Mouse (Mus musculus): ENCODE data around the gene N4bp3. TPM values are rescaled to one million over a fixed set of nuclear protein-coding genes. Genes with fewer than 3 reads are reported as not detected.
"Not testable (repeated sequence)": the region's sequence is repeated elsewhere in the genome, so short reads cannot be mapped to it uniquely, and the experiment has no call there.

N4bp3 gene
- polyA plus RNA-seq, 1 experiment: 16.3 TPM

DNA sequence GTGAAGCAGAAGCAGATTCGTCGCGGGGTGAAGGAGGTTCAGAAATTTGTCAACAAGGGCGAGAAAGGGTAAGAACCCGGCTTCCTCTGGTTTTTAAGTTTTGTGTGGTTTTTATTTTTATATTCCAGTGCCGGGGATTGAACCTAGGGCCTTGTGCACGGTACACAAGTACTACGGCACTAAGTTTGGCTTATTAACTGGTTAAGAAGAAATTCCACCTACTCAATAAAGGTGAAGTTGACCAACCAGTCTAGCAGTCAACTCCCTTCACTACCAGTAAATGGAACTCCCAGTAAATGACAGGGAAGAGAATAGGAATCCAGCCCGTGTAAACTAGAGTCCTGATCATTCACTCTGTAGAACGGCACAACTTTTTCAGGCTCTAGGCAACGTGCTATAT, 30.6 kb downstream of the N4bp3 start:
- H3K4me3 ChIP-seq: peak overlapping the region; percentile 62
- TF ChIP-seq CEBPB (IDR thresholded peaks at IDR 0.05; ENCODE audit: insufficient read depth, poor library complexity, severe bottlenecking): no peak
- TF ChIP-seq MYOG (IDR thresholded peaks at IDR 0.05; ENCODE audit: control insufficient read depth in 1 of 3, insufficient read depth in 1 of 3, insufficient read length in 2 of 3, low read depth in 2 of 3): no peak
- TF ChIP-seq MAX (IDR thresholded peaks at IDR 0.05; ENCODE audit: low read depth): no peak
- no peak for TF ChIP-seq REST (IDR thresholded peaks at IDR 0.05; ENCODE audit: insufficient read depth, insufficient read length)
- no peak for TF ChIP-seq TCF12 (IDR thresholded peaks at IDR 0.05; ENCODE audit: insufficient read depth, poor library complexity, severe bottlenecking)
- TF ChIP-seq MYOD1 (IDR thresholded peaks at IDR 0.05; ENCODE audit: control insufficient read depth in 1 of 3, insufficient read length in 2 of 3, low read depth in 2 of 3): no peak
- no peak for TF ChIP-seq TCF3 (IDR thresholded peaks at IDR 0.05; ENCODE audit: insufficient read length, low read depth)
- no peak for TF ChIP-seq USF1 (IDR thresholded peaks at IDR 0.05; ENCODE audit: low read depth)
- no peak for TF ChIP-seq POLR2AphosphoS2 (IDR thresholded peaks at IDR 0.05; ENCODE audit: insufficient read length, low read depth)
- TF ChIP-seq SRF (IDR thresholded peaks at IDR 0.05; ENCODE audit: control insufficient read depth, insufficient read length, low read depth): no peak
- no peak for TF ChIP-seq E2F4 (IDR thresholded peaks at IDR 0.05; ENCODE audit: insufficient read depth)
- no peak for TF ChIP-seq POLR2A (IDR thresholded peaks at IDR 0.05; ENCODE audit: insufficient read length, low read depth)
- peaks cover 21% of the 10 kb centered on the region for H3K36me3 ChIP-seq (ENCODE audit: control insufficient read depth, insufficient read depth)
- peaks cover 21% of the 10 kb centered on the region for H3K79me2 ChIP-seq (ENCODE audit: control insufficient read depth, insufficient read depth)
- peak overlapping the region; percentile 98 for H3K4me2 ChIP-seq (ENCODE audit: low read depth)
- H3K27me3 ChIP-seq (ENCODE audit: control insufficient read depth, insufficient read depth, insufficient read length): no peaks in the 10 kb centered on the region
- H3ac ChIP-seq (ENCODE audit: control insufficient read depth, insufficient read length): peak overlapping the region; percentile 45

DNA sequence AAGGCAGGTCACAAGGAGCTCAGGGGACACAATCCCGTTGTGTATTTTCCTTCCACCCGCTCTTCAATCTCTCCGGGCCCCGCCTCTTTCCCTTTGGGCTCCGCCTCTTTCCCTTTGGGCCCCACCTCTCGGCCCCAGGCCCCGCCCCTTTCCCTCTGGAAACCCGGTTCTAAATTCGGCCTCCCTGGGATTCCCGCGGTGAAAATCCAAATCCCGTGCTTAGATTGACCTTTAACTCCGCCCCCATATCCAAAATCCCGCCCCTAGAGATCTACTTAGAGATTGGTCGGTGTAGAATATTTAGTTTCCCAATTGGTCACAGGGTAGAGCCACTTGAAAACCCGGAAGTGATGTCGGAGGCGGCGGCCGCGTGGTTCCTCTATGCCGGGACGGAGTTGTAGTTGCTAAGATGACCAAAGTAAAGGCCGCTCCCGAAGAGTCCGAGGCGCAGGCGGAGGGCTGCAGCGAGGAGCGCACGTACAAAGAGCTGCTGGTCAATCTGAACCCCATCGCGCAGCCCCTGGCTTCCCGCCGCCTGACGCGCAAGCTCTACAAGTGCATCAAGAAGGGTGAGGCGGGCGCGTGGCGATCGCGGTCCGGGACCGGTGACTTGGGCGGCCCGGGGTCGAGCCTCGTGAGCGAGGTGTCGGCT, 31.1 kb downstream of the N4bp3 start, which contains the start of gene Nhp2:
Nhp2 (plus strand) TSS at position 327 of the 652 bp plus-strand sequence.
- H3K27me3 ChIP-seq (ENCODE audit: control insufficient read depth, insufficient read depth, insufficient read length): no peaks in the 10 kb centered on the region
- peak within 1 kb of the TSS; percentile 98 for H3K4me2 ChIP-seq (ENCODE audit: low read depth)
- H3K4me3 ChIP-seq: peak within 1 kb of the TSS; percentile 62
- peaks cover 21% of the 10 kb centered on the region for H3K79me2 ChIP-seq (ENCODE audit: control insufficient read depth, insufficient read depth)
- H3ac ChIP-seq (ENCODE audit: control insufficient read depth, insufficient read length): peak within 1 kb of the TSS; percentile 45
- peaks cover 18% of the 10 kb centered on the region for H3K36me3 ChIP-seq (ENCODE audit: control insufficient read depth, insufficient read depth)
- TF ChIP-seq POLR2A (IDR thresholded peaks at IDR 0.05; ENCODE audit: insufficient read length, low read depth): peak; percentile 62
- peak; percentile 37 for TF ChIP-seq USF1 (IDR thresholded peaks at IDR 0.05; ENCODE audit: low read depth)
- no peak for TF ChIP-seq MYOG (IDR thresholded peaks at IDR 0.05; ENCODE audit: control insufficient read depth in 1 of 3, insufficient read depth in 1 of 3, insufficient read length in 2 of 3, low read depth in 2 of 3)
- TF ChIP-seq E2F4 (IDR thresholded peaks at IDR 0.05; ENCODE audit: insufficient read depth): peak; percentile 63
- no peak for TF ChIP-seq CEBPB (IDR thresholded peaks at IDR 0.05; ENCODE audit: insufficient read depth, poor library complexity, severe bottlenecking)

DNA sequence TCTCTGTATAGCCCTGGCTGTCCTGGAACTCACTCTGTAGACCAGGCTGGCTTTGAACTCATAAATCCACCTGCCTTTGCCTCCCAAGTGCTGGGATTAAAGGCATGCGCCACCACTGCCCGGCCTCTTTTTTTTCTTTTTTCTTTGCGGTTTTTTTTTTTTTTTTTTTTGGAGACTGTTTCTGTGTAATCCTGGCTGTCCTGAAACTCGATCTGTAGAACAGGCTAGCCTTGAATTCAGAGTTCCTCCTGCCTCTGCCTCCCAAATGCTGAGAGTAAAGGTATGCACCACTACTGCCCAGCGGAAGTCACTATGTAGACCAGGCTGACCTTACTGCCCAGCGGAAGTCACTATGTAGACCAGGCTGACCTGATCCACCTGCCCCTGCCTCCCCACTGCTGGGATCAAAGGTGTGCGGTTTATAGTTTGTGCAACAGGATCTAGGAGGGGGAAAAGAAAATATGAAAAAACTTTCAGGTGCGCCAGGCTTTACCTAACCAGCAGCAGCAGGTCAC, 31.7 kb downstream of the N4bp3 start:
- Histone ChIP-seq H3K27me3 (ENCODE audit: control insufficient read depth, insufficient read depth, insufficient read length) (no peaks in the 10 kb centered on the region), H3K79me2 (ENCODE audit: control insufficient read depth, insufficient read depth) (peaks cover 21% of the 10 kb centered on the region), H3K4me2 (ENCODE audit: low read depth) (peak overlapping the region; percentile 73), H3ac (ENCODE audit: control insufficient read depth, insufficient read length) (peak overlapping the region; percentile 45), H3K4me3 (peak overlapping the region; percentile 62), H3K36me3 (ENCODE audit: control insufficient read depth, insufficient read depth) (peaks cover 18% of the 10 kb centered on the region)
- no peak for TF ChIP-seq TCF3 (IDR thresholded peaks at IDR 0.05; ENCODE audit: insufficient read length, low read depth)
- no peak for TF ChIP-seq E2F4 (IDR thresholded peaks at IDR 0.05; ENCODE audit: insufficient read depth)
- TF ChIP-seq MYOD1 (IDR thresholded peaks at IDR 0.05; ENCODE audit: control insufficient read depth in 1 of 3, insufficient read length in 2 of 3, low read depth in 2 of 3): no peak
- no peak for TF ChIP-seq POLR2AphosphoS2 (IDR thresholded peaks at IDR 0.05; ENCODE audit: insufficient read length, low read depth)
- TF ChIP-seq CEBPB (IDR thresholded peaks at IDR 0.05; ENCODE audit: insufficient read depth, poor library complexity, severe bottlenecking): no peak
- TF ChIP-seq MAX (IDR thresholded peaks at IDR 0.05; ENCODE audit: low read depth): no peak
- TF ChIP-seq POLR2A (IDR thresholded peaks at IDR 0.05; ENCODE audit: insufficient read length, low read depth): no peak
- no peak for TF ChIP-seq REST (IDR thresholded peaks at IDR 0.05; ENCODE audit: insufficient read depth, insufficient read length)
- no peak for TF ChIP-seq USF1 (IDR thresholded peaks at IDR 0.05; ENCODE audit: low read depth)
- no peak for TF ChIP-seq MYOG (IDR thresholded peaks at IDR 0.05; ENCODE audit: control insufficient read depth in 1 of 3, insufficient read depth in 1 of 3, insufficient read length in 2 of 3, low read depth in 2 of 3)
- no peak for TF ChIP-seq TCF12 (IDR thresholded peaks at IDR 0.05; ENCODE audit: insufficient read depth, poor library complexity, severe bottlenecking)
- no peak for TF ChIP-seq SRF (IDR thresholded peaks at IDR 0.05; ENCODE audit: control insufficient read depth, insufficient read length, low read depth)

DNA sequence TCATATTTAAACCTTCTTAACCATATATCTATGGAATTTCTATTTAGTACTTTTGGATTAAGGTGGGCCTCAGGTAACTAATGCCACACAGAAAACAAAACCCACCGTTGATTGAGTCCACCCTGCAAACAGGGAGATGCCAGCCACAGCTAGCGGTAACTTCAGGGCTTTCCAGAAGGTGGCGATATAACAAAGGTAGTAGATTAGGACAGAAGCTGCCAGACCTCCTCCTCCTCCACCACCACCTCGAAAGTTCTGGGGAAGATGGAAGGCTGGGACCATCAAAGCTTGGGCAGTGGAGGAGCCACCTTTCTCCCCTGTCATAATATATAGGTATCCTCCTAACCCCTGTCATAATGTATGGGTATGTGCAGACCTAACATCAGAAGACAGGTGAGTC, 32.9 kb downstream of the N4bp3 start:
- no peak for TF ChIP-seq E2F4 (IDR thresholded peaks at IDR 0.05; ENCODE audit: insufficient read depth)
- no peak for TF ChIP-seq MAX (IDR thresholded peaks at IDR 0.05; ENCODE audit: low read depth)
- no peak for TF ChIP-seq MYOD1 (IDR thresholded peaks at IDR 0.05; ENCODE audit: control insufficient read depth in 1 of 3, insufficient read length in 2 of 3, low read depth in 2 of 3)
- TF ChIP-seq MYOG (IDR thresholded peaks at IDR 0.05; ENCODE audit: control insufficient read depth in 1 of 3, insufficient read depth in 1 of 3, insufficient read length in 2 of 3, low read depth in 2 of 3): no peak
- TF ChIP-seq USF1 (IDR thresholded peaks at IDR 0.05; ENCODE audit: low read depth): no peak
- no peak for TF ChIP-seq POLR2A (IDR thresholded peaks at IDR 0.05; ENCODE audit: insufficient read length, low read depth)
- TF ChIP-seq TCF12 (IDR thresholded peaks at IDR 0.05; ENCODE audit: insufficient read depth, poor library complexity, severe bottlenecking): no peak
- TF ChIP-seq REST (IDR thresholded peaks at IDR 0.05; ENCODE audit: insufficient read depth, insufficient read length): no peak
- TF ChIP-seq POLR2AphosphoS2 (IDR thresholded peaks at IDR 0.05; ENCODE audit: insufficient read length, low read depth): no peak
- TF ChIP-seq CEBPB (IDR thresholded peaks at IDR 0.05; ENCODE audit: insufficient read depth, poor library complexity, severe bottlenecking): no peak
- no peak for TF ChIP-seq SRF (IDR thresholded peaks at IDR 0.05; ENCODE audit: control insufficient read depth, insufficient read length, low read depth)
- no peak for TF ChIP-seq TCF3 (IDR thresholded peaks at IDR 0.05; ENCODE audit: insufficient read length, low read depth)
- Histone ChIP-seq H3K4me2 (ENCODE audit: low read depth) (no peak overlapping the region), H3K27me3 (ENCODE audit: control insufficient read depth, insufficient read depth, insufficient read length) (no peaks in the 10 kb centered on the region), H3K36me3 (ENCODE audit: control insufficient read depth, insufficient read depth) (peaks cover 9% of the 10 kb centered on the region), H3K4me3 (no peak overlapping the region), H3K79me2 (ENCODE audit: control insufficient read depth, insufficient read depth) (peaks cover 21% of the 10 kb centered on the region), H3ac (ENCODE audit: control insufficient read depth, insufficient read length) (no peak overlapping the region)

DNA sequence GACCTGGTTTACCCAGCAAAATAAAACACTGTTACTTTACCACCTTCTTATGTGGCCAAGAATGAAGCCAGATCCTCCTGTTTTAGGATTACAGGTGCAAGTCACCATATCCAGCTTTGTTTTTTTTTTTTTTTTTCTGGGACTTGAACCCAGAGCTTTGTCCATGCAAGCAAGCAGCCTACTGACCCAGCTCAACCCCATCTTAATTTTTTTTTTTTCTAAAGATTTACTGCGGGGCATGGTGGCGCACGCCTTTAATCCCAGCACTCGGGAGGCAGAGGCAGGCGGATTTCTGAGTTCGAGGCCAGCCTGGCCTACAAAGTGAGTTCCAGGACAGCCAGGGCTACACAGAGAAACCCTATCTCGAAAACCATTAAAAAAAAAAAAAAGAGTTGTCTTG, 34.5 kb downstream of the N4bp3 start:
- H3K27me3 ChIP-seq (ENCODE audit: control insufficient read depth, insufficient read depth, insufficient read length); H3ac ChIP-seq (ENCODE audit: control insufficient read depth, insufficient read length); H3K36me3 ChIP-seq (ENCODE audit: control insufficient read depth, insufficient read depth): not testable (repeated sequence)
- peaks cover 13% of the 10 kb centered on the region for H3K79me2 ChIP-seq (ENCODE audit: control insufficient read depth, insufficient read depth)
- H3K4me3 ChIP-seq: peak overlapping the region; percentile 20
- peak overlapping the region; percentile 77 for H3K4me2 ChIP-seq (ENCODE audit: low read depth)

All from myocyte (in vitro differentiated cells).